Mouse (Mus musculus): ENCODE measurements around the gene Lgi4. TPM values are rescaled to one million over a fixed set of nuclear protein-coding genes. Genes with fewer than 3 reads are reported as not detected.
A peak's percentile ranks its signal among the peaks of the same experiment; 100 is the strongest.

Lgi4 gene
- polyA plus RNA-seq, 1 experiment from 2014 or later: not detected

DNA sequence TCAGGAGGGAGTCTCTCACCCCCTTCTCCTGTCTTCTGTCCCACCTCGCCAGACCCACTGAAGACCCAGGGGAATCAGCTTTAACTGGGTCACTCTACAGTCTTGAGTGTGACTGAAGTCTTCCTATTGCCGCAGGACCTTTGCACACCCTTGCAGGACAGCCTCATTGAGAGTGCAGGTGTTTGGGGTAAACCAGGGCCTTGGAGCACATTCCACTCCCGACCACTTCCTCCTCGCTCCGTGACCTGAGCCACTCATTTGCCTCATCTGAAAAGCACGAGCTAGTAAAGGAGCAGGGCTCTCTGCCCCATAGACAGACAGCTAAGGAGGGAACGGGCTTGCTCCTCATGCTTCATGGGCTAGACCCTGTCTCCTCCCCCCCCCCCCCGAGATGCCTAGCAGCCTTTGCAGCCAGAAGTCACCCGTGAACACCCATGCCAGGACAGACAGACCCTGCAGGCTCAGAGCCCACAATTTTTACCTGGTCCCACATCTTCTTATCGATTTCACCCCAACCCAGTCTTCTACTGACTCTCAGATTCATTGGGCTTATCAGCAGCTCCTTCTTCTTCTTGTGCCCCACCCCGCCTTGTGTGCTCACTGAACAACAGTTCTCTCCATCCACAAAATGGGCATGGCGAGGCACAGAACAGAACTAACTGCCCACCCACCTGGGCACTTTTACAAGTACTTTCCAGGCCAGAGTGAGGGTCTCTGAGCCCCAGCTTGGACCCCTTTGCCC is 18.7 kb upstream of the Lgi4 start:
- TF ChIP-seq CTCF (IDR thresholded peaks at IDR 0.05; ENCODE audit: low read depth): no peak
- no peak for TF ChIP-seq EP300 (IDR thresholded peaks at IDR 0.05; ENCODE audit: low read depth)
- H3K4me3 ChIP-seq (ENCODE audit: low read depth, low read length): peak overlapping the region; percentile 31
- WGBS (ENCODE audit: insufficient replicate concordance): 44% methylated on average over 11 of the region's 12 CpGs
- peak overlapping the region; percentile 65 for H3K4me2 ChIP-seq (ENCODE audit: low read depth, low read length)
- H3K27ac ChIP-seq (ENCODE audit: low read depth): no peak overlapping the region
- H3K4me1 ChIP-seq (ENCODE audit: insufficient read depth): no peaks in the 10 kb centered on the region
- no peaks in the 10 kb centered on the region for H3K9me3 ChIP-seq (ENCODE audit: low read length)
- ATAC-seq: no peak
- H3K27me3 ChIP-seq (ENCODE audit: insufficient read depth, low read length): 0 out of 2 replicates have a peak, but pooled peaks cover 4% of the 10 kb centered on the region
- H3K9ac ChIP-seq (replicated peaks): 0 out of 2 replicates have a peak overlapping the region, but pooled peaks have one; percentile 53
- H3K36me3 ChIP-seq (replicated peaks; ENCODE audit: insufficient read depth, low read length): no peaks in the 10 kb centered on the region
- no peak for DNase-seq

DNA sequence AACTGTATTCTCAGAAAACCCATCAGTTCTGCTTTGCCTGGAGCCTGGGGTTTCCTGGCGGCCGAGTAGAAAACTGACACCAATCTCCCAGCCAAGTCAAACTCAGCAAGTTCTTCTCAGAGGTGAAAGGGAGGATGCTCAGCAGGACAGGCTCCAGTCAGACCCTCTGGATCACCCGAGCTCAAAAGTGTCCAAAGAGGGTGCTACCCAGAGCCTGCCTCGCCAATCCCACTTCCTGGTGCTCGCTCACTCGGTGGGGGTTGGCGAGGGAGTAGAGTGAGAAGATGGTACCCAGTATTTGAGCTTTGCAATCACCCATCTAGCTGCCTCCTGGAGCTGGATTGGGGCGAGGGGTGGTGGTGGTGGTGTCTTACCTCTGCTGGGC is 18.1 kb upstream of the Lgi4 start:
- TF ChIP-seq EP300 (IDR thresholded peaks at IDR 0.05; ENCODE audit: low read depth) (no peak), CTCF (IDR thresholded peaks at IDR 0.05; ENCODE audit: low read depth) (no peak)
- H3K4me2 ChIP-seq (ENCODE audit: low read depth, low read length): peak overlapping the region; percentile 65
- no peaks in the 10 kb centered on the region for H3K9me3 ChIP-seq (ENCODE audit: low read length)
- no peaks in the 10 kb centered on the region for H3K36me3 ChIP-seq (replicated peaks; ENCODE audit: insufficient read depth, low read length)
- 24% methylated on average over 8 of the region's 8 CpGs for WGBS (ENCODE audit: insufficient replicate concordance)
- H3K27me3 ChIP-seq (ENCODE audit: insufficient read depth, low read length): 0 out of 2 replicates have a peak, but pooled peaks cover 4% of the 10 kb centered on the region
- H3K4me3 ChIP-seq (ENCODE audit: low read depth, low read length): peak overlapping the region; percentile 31
- no peaks in the 10 kb centered on the region for H3K4me1 ChIP-seq (ENCODE audit: insufficient read depth)
- ATAC-seq: no peak
- no peak overlapping the region for H3K27ac ChIP-seq (ENCODE audit: low read depth)
- DNase-seq: no peak
- H3K9ac ChIP-seq (replicated peaks): peak overlapping the region; percentile 53; the same call in 1 of the 2 replicates

DNA sequence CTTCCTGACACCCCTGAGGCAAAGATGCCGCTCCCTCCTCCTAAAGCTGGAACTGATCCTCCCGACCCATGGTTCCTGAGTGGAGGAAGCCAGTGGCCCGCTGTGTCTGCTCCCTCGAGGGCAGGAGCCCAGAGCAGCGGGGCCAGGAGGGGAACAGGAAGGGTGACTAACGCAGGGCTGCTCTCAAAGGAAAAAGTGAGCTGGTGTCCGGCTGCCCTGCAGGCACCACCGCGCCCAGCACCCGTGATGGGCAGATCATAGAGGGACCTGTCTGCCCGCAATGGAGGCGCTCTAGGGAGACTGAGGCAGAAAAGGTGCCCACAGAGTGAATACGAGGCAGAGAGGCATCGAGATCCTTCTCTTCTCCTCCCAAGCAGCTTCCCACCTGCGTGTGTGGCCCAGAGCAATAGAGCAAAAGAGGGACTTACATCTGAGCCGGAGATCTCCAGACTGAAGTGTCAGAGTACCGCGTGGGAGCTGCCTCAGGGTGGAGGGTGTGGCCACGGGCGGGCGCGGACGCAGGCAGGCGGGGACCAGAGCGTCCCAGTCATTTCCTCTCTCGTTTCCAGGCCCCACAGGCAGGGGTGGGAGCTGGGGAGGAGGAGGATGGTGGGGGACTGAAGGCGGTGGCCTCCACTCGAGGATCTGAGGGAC is 17.4 kb upstream of the Lgi4 start:
- 0 out of 2 replicates have a peak, but pooled peaks cover 4% of the 10 kb centered on the region for H3K27me3 ChIP-seq (ENCODE audit: insufficient read depth, low read length)
- H3K9me3 ChIP-seq (ENCODE audit: low read length): no peaks in the 10 kb centered on the region
- H3K36me3 ChIP-seq (replicated peaks; ENCODE audit: insufficient read depth, low read length): no peaks in the 10 kb centered on the region
- peak; percentile 55 for DNase-seq
- no peaks in the 10 kb centered on the region for H3K4me1 ChIP-seq (ENCODE audit: insufficient read depth)
- peak; percentile 67 for ATAC-seq
- peak overlapping the region; percentile 44; the same call in 1 of the 2 replicates for H3K27ac ChIP-seq (ENCODE audit: low read depth)
- H3K9ac ChIP-seq (replicated peaks): peak overlapping the region; percentile 53
- 3% methylated on average over 28 of the region's 28 CpGs for WGBS (ENCODE audit: insufficient replicate concordance)
- H3K4me3 ChIP-seq (ENCODE audit: low read depth, low read length): peak overlapping the region; percentile 31
- TF ChIP-seq CTCF (IDR thresholded peaks at IDR 0.05; ENCODE audit: low read depth): no peak
- TF ChIP-seq EP300 (IDR thresholded peaks at IDR 0.05; ENCODE audit: low read depth): no peak
- H3K4me2 ChIP-seq (ENCODE audit: low read depth, low read length): peak overlapping the region; percentile 65

DNA sequence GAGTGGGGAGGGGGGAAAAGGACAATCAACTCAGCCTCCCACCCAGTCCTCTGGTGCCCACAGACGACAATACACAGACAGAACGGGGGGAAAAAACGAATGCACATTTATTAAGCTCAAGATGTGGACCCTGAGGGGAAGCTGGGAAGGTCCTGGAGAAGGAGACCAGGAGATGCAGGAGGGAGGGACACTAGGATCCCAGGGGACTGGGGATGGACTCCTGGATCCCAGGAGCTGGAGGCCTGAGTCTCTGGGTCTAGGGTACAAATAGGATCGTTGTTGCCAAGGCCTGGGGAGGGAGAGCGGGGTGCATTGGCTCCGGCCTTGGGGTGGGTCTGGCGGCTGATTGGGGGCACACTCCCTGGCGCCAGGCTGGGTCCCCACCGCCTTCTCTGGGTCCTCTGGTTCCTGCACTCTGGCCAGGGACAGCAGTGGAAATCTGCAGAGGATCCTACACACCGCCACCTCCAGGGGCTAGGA is 16.7 kb upstream of the Lgi4 start, which contains the start of gene Fxyd5:
TSS of gene Fxyd5 (minus strand) at position 51 of the 480 bp plus-strand sequence.
- TF ChIP-seq EP300 (IDR thresholded peaks at IDR 0.05; ENCODE audit: low read depth) (no peak), CTCF (IDR thresholded peaks at IDR 0.05; ENCODE audit: low read depth) (no peak)
- Histone ChIP-seq H3K27me3 (ENCODE audit: insufficient read depth, low read length) (0 out of 2 replicates have a peak, but pooled peaks cover 4% of the 10 kb centered on the region), H3K4me2 (ENCODE audit: low read depth, low read length) (peak within 1 kb of the TSS; percentile 65), H3K9ac (replicated peaks) (peak within 1 kb of the TSS; percentile 53), H3K4me3 (ENCODE audit: low read depth, low read length) (peak within 1 kb of the TSS; percentile 31), H3K27ac (ENCODE audit: low read depth) (peak within 1 kb of the TSS; percentile 44; the same call in 1 of the 2 replicates), H3K4me1 (ENCODE audit: insufficient read depth) (no peaks in the 10 kb centered on the region), H3K36me3 (replicated peaks; ENCODE audit: insufficient read depth, low read length) (no peaks in the 10 kb centered on the region), H3K9me3 (ENCODE audit: low read length) (no peaks in the 10 kb centered on the region)
- DNase-seq (no peak), ATAC-seq (no peak)
- WGBS (ENCODE audit: insufficient replicate concordance): 47% methylated on average over 10 of the region's 10 CpGs

DNA sequence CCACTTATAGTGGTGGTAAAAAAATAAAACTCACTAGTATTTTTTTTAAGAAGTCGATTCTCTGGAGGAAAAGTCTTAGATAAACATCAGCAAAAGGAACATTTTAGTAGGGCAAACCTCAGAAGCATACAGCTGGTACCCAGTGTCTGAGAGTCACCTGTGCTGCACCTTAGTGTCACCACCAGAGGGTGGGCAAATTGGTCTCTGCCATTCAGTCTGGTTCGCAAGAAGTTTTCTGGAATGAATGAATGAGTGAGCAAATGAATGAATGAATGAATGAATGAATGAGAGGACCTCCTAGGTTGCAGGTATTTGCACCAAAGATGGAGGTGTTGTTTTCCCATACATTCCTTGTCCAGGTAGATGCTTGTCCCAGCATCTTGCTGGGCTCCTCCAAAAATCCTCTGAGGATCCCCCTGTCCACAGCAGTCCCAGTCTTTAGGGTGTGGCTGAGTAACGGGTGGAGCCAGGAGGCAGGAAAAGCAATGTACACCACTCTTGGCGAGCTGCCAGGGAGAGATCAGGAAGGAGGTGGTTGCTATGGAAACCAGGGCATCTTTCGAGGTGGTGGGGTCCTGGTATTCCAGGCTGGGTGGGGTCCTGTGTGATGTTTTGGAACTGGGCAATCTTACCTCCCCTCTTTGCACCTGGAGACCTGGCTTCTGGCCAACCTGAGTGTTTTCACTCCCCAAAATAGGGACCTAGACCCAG is 9.9 kb upstream of the Lgi4 start:
- Histone ChIP-seq H3K4me1 (ENCODE audit: insufficient read depth) (peaks cover 9% of the 10 kb centered on the region), H3K4me3 (ENCODE audit: low read depth, low read length) (no peak overlapping the region), H3K4me2 (ENCODE audit: low read depth, low read length) (no peak overlapping the region), H3K9ac (replicated peaks) (no peak overlapping the region), H3K27ac (ENCODE audit: low read depth) (no peak overlapping the region), H3K9me3 (ENCODE audit: low read length) (no peaks in the 10 kb centered on the region), H3K27me3 (ENCODE audit: insufficient read depth, low read length) (peaks cover 43% of the 10 kb centered on the region), H3K36me3 (replicated peaks; ENCODE audit: insufficient read depth, low read length) (no peaks in the 10 kb centered on the region)
- WGBS (ENCODE audit: insufficient replicate concordance): 24% methylated on average over 5 of the region's 5 CpGs
- TF ChIP-seq EP300 (IDR thresholded peaks at IDR 0.05; ENCODE audit: low read depth) (no peak), CTCF (IDR thresholded peaks at IDR 0.05; ENCODE audit: low read depth) (no peak)
- DNase-seq (no peak), ATAC-seq (no peak)

Data from liver, postnatal 0 days (tissue).